Mouse (Mus musculus): ENCODE data around the gene Tmem160.

Tmem160 gene

DNA sequence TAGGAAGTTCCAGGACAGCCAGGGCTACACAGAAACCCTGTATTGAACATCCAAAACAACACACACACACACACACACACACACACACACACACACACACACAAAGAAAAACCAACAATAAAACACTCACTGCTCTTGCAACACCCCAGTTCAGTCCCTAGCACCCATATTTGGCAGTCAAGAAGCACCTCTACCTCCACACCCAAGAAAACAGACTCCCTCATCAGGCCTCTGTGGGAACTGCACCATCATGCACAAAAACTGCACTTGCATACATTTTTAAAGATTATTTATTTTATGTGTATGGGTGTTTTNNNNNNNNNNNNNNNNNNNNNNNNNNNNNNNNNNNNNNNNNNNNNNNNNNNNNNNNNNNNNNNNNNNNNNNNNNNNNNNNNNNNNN lies 11.3 kb upstream of the Tmem160 start:
- in situ Hi-C loops (cut with MboI, MseI): no loop called here

DNA sequence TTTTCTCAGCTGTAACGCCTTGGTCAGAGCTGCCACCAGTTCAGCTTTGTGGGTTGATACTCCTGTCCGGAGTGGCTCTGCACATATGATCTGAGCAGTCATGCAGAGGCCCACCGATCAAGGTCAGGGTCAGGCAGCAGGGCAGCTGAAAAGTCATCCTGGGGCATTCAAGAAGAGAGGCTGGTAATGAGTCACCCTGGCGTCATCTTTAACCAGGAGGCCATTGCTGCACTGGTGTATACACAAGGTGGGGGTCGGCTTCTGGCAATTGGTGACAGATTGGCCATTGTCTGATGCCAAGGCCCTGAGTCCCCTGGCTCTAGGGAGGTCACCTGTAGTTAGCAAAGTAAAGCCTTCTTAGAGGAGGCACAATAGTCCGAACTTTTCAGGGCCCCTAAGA lies 923 bp upstream of the Tmem160 start:
- in situ Hi-C loops (cut with MboI, MseI): no loop called here

DNA sequence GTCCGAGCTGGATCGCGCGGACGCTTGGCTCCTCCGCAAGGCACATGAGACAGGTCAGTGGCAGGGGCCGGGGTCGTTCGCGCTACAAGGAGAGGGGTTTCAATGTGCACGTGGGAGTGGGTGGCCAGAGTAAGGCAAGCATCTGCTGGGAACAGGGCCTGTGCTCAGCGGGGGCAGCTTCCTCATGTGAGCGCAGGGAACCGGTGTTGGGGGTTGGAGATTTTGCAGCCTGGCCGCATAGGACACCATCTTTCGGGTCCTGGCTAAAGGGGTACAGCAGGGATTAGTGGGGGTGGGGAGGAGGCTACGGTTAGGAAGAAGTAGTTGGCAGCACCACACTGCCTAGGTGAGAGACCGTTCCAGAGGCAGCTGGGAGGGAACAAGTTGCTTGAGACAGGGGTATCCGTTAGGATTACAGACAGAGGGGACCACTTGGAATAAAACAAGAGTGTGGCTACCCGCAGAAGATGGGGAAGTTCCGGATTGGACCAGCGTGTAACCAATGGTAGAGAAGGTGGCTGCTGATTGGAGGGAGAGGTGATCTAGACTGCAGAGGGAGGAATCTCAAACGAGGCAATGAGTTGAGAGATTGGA lies 636 bp downstream of the Tmem160 start:
- in situ Hi-C loops (cut with MboI, MseI): no loop called here

DNA sequence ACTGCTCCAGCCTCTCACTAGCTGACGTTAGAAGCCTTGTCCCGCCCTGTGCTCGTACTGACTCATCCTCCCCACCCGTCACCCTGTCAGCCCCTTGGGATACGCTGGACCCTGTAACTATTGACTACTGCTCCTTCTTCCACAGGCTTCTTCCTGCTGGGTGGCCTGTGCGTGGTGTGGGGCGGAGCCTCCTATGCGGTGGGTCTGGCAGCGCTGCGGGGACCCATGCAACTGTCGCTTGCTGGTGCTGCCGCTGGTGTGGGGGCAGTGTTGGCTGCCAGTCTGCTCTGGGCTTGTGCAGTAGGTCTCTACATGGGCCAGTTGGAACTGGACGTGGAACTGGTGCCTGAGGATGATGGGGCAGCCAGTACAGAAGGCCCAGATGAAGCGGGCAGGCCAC lies 2.4 kb downstream of the Tmem160 start:
- in situ Hi-C loops (cut with MboI, MseI): no loop called here

DNA sequence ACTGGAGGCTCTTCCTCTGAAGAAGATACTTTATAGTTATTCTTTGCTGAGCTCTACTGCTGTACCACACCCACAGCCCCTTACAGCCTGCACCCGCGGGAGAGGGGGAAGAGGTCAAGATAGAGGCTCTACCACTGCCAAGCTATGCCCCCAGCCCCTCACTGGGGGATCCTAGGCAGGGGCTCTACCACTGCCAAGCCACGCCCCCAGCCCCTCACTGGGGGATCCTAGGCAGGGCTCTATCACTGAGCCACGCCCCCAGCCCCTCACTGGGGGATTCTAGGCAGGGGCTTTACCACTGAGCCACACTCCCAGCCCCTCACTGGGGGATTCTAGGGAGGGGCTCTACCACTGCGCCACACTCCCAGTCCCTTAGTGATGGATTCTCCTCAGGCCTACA lies 3.7 kb downstream of the Tmem160 start:
- in situ Hi-C loops (cut with MboI, MseI): no loop called here

DNA sequence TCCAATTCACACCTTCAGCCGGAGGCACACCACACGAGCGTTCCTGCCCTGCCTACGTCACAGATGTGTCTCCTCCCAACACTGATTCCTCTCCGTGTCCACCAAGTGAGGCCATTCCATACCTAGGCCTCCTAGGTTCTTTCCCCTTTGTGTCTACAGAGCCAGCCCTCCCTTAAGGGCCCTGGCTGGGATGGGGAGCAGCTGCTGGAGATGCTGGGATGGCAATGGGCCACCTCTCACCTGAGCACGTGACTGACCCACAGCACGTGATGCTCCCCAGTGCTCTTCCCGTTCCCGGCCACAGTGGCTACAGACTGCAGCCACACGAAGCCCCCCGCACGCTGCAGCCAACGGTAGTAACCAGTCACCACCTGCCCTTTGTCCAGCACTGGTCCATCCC lies 8.0 kb downstream of the Tmem160 start:
- in situ Hi-C loops (cut with MboI, MseI): no loop called here

DNA sequence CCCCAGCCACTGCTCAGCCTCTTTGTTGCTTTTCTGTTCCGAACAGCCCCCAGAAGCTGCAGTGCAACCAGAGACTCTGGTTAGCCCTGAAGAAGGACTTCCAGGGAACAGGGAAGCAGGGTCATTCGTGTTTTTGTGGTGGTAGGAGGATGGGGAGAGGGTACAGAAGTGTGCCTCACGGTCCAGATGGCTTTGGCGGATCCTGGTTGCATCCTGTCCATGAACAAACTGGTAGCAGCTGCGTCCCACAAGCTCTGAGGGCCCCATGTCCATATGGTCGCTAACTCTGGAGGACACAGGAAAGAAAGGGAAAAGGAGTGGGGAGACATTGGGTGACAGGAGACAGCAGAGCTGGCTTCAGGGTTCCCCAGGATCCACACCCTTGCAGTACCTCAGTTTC lies 8.6 kb downstream of the Tmem160 start:
- in situ Hi-C loops (cut with MboI, MseI): no loop called here

DNA sequence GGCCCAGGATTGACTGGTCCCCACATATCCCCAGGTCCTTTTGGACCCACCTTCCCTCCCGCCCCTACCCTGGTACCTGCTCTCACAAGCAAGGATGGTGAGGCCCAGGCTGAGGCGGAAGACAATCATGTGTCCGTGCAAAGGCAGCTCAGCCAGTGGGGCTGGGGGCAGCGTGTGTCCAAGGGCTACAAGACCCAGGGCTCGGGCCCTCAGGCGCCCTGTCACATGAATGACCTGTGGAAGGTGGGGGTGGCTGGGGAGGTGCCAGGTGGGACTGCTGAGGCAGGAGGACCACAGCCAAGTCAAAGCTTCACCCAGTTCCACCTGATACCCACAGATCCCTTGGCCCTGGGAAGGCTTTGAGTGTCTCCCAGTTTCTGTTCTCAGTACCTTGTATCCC lies 9.1 kb downstream of the Tmem160 start:
- in situ Hi-C loops (cut with MboI, MseI): no loop called here

DNA sequence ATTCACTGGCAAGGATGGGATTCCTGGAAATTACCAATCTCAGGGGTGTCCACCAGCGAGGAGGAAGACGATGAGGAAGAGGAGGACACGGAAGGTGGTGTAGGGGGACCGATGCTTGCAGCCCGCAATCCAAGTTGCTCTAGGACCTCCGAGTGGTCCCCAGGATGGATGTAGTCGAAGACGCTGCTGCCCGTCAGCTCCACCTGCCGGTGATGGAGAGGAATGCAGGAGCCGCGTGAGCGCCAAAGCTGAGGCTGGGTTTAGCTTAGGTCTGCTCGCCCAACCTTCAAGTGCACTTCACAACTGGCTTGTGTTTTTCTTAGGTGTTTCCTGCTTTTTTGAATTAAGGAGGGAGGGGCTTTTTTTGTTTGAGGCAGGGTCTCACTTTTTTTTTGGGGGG lies 10.6 kb downstream of the Tmem160 start:
- in situ Hi-C loops (cut with MboI, MseI): no loop called here

DNA sequence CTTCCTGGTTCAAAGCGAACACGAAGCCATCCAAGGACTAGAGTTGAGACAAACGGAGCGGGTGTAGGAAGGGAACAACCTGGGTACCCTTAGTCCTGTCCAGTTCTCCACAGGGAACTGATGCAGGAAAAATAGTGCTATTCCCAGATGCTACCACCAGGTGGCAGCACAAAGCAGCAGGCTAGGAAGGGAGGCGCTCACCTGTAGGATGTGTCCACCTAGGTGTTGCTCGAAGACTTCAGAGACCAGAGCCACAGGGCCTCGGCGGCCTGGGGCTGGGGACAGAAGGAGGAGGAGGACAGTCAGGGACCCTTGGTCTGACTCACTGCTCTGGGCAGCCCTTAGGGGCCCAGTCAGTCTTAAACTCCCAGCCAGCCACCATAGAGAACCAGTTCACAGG lies 12.6 kb downstream of the Tmem160 start:
- in situ Hi-C loops (cut with MboI, MseI): no loop called here

DNA sequence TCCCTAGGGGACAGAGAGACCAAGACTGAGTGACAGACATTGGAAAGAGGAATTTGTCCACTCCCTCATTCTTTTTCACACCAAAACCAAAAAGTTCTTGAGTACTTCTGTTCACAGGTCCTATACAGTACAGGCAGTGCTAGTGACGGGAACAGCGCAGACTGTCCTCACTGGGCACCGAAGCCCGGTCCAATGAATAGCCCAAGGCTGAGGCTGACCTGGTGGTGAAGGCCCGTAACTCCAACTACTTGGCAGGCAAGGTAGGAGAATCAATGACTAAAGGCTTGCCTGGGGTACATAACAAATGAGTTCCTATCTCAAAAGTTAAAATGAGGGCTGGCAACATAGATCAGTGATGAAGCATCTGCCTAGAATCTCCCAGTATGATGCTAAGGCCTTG lies 13.0 kb downstream of the Tmem160 start:
- in situ Hi-C loops (cut with MboI, MseI): no loop called here

DNA sequence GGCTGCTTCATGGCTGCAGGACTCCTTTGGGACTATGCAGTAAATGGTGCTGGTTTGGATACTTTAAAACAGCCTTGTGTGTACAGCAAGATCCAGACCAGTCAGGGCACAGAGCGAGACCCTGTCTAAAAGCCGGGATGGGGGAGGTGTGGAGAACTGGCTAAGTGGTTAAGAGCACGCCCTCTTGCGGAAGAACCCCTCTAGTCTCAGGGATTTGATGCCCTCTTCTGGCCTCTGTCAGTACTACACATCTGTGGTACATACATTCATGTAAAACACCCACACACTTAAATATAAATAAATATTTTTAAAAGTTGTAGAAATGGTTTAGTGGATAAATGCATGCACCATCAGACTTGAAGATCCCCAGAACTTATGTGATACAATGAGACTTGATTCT lies 14.0 kb downstream of the Tmem160 start:
- in situ Hi-C loops (cut with MboI, MseI): no loop called here

DNA sequence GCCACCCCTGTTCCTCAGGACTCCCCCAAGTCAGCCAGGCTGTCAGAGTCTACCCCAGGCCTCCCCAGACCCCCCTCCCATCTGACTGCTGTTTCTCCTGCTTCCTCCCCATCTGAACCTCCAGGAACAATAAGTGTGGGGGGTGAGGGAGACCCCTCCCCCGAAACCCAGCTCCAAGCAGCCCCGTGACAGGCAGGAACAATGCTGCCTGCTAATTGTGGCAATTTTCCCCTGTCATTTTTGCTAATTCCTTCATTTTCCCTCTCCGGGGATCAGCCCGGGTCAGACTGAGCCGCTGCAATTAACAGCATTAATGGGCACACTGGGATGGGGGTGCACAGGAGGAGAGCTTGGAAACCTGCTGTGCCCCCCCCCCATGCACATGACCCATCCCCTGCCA lies 15.5 kb downstream of the Tmem160 start:
- in situ Hi-C loops (cut with MboI, MseI): no loop called here

DNA sequence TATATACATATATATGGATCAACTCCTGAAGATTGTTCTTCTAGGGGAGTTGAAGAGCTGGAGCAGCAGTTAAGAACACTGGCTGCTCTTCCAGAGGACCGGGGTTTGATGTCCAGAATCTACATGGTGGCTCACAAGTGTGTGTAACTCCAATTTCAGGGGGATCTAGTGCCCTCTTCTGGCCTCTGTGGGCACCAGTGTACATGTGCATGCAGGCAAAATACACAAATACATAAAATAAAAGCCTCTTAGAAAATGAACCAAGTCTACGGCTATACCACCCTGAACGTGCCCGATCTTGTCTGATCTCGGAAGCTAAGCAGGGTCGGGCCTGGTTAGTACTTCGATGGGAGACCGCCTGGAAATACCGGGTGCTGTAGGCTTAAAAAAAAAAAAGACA lies 19.0 kb downstream of the Tmem160 start:
- in situ Hi-C loops (cut with MboI, MseI): no loop called here

DNA sequence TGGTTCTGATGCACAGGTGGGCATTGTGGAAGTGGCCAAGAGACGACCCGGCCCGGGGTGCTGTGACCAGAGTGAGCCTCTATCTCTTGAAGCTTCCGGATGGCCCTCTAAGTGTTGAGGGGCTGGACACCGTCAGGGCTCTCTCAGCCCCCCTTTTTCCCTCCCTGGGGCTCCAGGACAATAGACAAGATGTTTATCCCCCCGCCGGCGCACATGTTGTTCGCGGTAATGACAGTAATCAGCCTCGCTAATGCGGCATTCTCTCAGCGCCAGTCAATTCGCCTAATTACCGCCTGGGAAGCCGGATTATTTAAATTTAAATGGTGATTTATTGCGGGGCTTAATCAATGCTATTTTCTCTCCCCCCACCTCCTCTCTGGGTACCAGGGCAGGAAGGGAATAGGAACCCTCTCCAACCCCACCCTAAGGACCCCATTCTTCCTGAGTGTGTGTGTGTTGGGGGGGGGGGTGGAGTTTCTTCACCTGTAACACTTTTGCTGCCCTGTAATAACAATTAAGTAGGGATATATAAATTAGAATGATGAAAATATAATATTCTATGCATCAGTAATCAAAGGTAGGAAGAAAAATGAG lies 19.6 kb downstream of the Tmem160 start:
- in situ Hi-C loops (cut with MboI, MseI): no loop called here

DNA sequence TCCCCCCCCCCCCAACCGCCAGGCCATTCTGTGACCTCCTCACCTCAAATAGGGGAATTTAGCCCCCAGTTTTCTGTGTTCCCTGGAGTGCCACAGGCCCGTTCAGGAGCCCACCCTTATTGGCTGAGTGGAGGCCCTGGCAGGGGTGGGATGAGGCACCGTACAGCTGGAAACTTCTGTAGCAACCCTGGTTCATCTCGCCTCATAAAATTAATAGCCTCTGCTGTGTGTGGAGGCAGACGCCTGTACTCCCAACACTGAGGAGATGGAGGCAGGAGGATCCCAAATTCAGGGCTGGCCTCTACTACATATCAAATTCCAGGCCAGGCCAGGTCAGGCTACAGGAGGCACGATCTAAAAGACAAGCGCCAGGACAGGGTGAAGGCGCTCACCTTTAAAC lies 21.3 kb downstream of the Tmem160 start:
- in situ Hi-C loops (cut with MboI, MseI): no loop called here

DNA sequence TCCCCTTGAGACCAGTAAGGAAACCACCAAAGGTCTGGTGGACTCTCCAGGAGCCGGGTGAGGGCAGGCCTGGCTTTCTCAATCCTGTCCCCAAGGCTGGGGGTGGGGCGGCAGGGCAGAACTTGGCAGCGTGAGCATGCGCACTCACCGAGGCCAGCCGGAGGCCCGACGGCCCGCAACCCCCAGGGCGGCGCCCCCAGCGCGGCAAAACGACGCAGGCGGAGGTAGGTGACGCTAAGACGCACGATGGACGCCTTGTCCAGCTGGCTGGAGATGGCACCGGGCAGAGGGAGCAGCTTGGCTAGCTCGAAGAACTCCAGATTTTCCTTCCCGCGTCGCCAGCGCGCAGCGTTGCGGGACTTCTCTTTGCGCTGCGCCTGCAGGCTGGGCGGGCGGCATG lies 21.9 kb downstream of the Tmem160 start:
- in situ Hi-C loops (cut with MboI, MseI): no loop called here

DNA sequence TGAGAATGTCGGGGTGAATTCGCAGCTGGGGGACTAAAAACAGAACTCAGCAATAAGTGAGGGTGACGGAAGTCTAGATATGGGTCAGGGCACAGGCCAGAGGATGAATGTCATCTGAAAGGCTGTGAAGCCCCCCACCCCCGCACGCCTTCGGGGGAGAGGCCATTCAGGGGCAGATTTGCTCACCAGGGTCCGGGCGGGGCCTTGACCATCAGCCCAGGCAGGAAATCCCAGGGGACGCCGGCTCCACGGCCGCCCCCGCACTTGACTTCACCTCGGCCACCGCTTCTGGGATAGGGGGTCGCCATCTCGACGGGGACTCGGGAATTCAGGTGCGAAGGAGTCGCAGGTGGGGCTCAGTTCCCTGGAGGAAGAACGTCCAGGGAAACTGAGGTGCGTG lies 22.7 kb downstream of the Tmem160 start:
- in situ Hi-C loops (cut with MboI, MseI): no loop called here

DNA sequence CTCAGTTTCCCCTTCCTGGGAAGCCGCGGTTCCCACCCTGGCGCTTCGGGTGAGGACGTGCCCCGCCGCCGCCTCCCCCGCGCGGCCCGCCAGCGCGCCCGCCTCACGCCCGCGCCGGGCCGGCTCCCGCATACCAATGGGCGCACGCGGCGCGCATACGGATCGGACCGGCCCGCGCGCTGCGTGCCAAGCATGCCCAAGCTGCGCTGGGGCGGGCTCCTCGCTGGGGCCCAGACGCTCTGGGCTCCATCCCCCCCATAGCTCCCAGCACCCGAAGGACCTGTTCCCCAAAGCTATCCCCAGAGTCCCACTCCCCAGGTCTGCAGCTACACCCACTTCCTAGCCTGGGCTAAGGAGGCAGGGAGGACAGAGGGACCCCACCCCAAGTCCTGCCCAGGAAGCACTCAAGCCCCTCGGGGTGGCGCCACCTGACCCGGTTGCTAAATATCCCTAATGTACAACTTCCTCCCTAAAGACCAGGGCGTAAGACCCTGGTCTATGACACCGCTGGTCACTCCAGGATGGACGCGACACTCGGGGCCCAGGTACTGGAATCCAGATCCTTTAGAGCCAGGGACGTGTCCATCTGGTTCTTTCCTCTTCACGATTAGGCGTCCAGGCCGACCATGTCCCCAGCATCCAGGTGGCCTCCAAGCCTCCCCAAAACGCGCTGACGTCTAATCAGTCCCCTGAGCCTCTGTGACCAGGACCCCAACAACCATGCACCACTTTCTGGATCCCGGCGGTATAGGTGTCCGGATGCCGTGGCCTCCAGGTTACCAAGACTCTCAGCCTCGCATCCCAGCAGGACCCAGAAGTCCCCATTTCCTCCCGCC lies 23.4 kb downstream of the Tmem160 start:
- in situ Hi-C loops (cut with MboI, MseI): no loop called here

DNA sequence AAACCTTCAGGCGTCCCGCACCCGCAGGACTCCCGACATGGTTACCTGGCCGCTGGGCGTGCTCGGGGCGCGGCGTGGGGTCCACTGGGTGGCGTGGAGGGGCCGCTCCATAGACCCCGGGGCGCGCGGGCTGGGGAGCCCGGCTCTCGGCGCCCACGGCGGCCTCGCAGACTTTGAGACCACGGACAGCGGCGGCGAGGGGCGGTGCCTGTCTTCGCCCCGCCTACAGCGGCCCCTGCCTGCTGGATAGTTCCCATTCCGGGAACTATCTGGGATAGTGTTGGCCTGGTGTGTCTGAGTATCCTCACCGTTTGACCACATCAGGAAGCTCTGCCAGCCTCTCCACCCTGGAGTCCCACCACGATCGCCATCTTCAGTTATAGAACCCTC lies 24.0 kb downstream of the Tmem160 start:
- in situ Hi-C loops (cut with MboI, MseI): no loop called here

DNA sequence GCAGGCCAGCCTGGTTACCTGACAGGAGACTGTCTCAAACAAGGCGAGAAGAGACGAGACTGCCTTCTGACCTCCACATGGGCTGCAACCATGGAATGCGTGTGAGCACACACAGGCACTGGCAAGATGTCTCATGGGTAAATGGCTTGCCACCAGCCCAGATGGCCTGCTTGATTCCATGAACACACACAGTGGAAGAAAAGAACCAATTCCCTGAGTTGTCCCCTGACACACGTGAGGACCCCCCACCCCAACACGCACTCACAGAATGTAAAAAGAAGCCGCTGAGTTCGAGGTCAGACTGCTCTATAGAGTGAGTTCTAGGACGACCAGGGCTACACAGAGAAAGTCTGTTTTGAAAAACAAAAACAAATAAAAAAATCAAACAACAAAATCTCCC lies 25.0 kb downstream of the Tmem160 start, which contains the start of gene Npas1:
Gene Npas1, minus strand, starts transcription at position 101 of the 400 bp plus-strand sequence.
- in situ Hi-C loops (cut with MboI, MseI): no loop called here

DNA sequence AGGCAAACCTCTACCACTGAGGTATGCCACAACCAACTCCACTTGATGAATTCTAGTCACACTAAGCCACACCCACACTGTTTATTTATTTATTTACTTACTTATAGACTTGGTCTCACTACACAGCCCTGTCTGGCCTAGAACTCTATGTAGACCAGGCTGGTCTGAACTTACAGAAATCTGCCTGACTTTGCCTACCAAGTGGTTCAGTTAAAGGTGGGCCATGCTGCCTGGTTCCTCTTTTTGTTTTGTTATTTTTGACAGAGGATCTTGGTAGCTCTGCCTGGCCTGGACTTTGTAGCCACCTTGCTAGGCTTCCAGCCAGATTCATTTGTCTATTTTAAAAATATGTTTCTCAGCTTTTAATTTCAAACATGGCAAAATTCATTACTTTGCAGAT lies 36.2 kb downstream of the Tmem160 start:
- in situ Hi-C loops (cut with MboI, MseI): no loop called here

DNA sequence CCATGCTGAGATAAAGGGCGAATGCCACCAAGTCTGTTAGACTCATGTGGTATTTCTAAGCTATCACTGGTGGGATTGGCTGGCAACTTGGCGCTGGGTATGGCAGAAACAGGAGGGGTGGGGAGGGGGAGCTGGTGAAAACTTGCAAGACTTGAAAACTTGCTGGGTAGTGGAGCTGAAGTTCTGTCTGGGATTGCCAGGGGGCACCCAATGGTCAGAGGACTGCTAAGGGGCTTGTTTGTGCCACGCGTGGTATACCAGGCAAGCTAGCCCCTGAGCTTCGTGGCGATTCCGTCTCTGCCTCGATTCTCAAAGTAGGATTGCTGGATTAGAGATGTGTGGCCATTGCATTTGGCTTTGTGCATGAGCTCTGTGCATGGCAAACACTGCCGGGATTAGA lies 37.4 kb downstream of the Tmem160 start:
- in situ Hi-C loops (cut with MboI, MseI): no loop called here
